Mouse (Mus musculus) layer of hippocampus, adult 8-10 months (tissue): ENCODE measurements around the gene Sctr. TPM values are rescaled to one million over a fixed set of nuclear protein-coding genes. Genes with fewer than 3 reads are reported as not detected.

Experiments used
- DNase-seq, 2 experiments: peaks; one replicate each; pipeline ENCODE4 v3.0.0; 2022; ENCODE audit warnings: low spot score in 2 of 2
- total RNA-seq, 4 experiments: library from RNA; stranded (reverse); gene quantifications; 2 replicates each; pipeline ENCODE4 v1.2.4; 2022

The Sctr gene
- total RNA-seq, 4 experiments from 2014 or later = 1.1 to 2.7 (median 1.7) TPM

DNA sequence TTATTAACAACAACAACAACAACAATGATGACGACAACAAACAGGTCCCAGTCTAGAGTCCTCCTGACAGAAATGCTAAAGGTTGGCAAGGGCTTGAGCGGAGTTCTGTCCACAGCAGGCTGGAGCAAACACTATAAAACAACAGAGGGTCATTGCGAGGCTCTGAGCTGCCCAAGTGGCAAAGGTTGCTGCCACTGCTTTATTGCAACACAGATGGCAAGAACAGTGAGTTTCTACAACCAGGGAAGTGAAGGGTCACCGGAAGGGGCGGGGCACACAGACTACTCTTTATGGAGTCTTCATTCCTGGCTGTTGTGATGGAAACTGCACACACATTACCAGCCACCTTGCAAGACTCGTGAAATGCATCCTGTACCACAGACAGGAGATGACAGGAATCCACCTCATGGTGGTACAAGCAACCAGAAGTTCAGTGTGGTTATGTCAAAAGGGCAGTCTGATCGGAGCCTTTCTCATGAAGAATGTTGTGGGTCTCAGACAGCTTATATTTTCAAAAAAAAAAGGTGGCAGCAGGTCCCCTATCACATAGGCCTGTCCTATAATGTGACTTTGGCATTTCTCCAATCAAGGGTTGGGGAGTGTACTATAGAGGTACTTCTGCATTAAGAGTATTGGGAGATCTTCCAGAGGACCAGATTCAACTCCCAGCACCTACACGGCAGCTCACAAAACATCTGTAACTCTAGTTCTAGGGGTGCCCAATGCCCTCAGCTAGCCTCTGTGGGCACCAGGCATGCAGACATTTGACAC is 93.9 kb downstream of the Sctr start:
- DNase-seq = no peak

DNA sequence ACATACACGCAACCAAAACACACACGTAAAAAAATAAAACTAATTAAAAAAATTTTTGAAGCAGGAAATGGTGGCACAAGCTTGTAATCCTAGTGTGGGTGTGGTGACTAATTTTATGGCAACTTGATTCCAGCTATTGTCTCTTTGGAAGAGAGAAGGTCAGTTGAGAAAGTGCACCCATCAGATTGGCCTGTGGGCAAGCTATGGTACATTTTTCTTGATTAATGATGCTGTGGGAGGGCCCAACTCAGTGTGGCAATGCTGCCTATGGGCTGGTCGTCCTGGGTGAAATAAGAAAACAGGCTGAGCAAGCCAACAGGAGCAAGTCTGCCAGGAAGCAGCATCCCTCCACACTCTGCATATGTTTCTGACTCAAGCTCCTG is 94.5 kb downstream of the Sctr start:
- DNase-seq = no peak

DNA sequence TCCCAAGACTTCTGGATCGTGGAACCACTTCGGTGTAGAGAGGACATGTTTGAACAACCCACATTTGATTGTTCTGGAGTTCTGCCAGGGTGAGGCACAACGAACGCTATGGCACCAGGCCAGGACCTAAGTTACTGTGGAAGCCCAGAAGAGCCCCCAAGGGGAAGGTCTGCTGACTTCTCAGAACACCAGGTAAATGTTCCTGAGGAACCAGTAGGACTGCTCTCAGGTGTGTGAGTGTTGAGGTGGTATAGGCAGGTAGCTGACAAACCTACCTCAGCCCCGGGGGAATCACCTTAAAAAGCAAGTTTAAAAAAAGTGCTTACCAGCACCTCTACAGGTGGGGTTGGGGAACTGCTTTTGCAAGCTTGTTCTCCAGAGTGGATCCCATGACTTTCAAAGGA is 98.9 kb downstream of the Sctr start:
- DNase-seq = no peak

DNA sequence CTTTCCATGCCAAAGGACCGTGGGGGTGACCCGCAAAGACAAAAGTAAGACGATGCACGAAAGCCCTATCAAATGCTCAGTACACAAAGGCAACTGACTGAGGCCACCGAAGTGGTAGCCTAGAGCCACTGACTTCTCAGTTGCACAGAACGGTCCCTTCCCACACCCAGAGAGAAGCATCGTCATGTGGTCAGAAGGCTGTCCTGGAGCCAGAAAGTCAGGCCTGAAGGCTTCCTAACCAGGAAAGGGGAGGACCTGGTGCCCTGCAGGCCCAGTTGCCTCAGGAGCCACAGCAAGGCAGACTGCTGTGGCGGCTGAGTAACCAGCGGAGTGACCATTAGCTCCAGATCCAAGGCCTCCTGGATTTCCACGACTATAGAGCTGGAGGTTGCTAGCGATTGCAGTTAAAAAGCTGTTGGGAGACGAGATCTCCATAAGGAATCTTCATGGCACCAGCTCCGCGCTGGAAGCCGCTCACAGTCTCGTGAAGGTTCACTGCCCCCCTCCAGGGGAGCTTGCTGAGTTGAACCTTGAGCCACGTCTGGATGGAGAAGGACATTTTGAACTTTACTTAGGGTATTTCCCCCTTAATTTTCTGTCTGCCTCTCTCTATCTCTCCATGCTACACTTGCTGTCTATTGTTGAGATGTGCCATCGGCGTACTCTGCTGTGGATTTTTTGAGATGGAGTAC is 103.2 kb downstream of the Sctr start:
- DNase-seq = no peak

DNA sequence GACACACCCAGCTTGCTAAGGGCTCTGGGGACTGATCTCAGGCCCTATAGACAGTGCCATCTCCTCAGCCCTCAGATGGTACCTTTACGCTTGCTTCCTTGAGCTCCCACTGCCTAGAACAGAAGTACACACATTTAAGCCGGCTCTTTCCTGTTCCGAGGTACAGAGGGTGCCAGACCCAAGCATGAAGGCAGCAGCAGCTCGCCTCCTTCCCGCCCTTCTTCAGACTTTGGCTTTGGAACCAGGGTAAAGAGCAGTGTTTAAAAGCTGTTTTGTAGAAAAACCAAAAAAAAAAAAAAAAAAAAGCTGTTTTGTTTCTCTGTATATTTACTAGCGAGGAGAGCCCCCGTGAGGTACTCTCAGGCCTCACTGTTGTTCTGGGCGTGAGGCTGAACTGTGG is 105.1 kb downstream of the Sctr start:
- DNase-seq = no peak

DNA sequence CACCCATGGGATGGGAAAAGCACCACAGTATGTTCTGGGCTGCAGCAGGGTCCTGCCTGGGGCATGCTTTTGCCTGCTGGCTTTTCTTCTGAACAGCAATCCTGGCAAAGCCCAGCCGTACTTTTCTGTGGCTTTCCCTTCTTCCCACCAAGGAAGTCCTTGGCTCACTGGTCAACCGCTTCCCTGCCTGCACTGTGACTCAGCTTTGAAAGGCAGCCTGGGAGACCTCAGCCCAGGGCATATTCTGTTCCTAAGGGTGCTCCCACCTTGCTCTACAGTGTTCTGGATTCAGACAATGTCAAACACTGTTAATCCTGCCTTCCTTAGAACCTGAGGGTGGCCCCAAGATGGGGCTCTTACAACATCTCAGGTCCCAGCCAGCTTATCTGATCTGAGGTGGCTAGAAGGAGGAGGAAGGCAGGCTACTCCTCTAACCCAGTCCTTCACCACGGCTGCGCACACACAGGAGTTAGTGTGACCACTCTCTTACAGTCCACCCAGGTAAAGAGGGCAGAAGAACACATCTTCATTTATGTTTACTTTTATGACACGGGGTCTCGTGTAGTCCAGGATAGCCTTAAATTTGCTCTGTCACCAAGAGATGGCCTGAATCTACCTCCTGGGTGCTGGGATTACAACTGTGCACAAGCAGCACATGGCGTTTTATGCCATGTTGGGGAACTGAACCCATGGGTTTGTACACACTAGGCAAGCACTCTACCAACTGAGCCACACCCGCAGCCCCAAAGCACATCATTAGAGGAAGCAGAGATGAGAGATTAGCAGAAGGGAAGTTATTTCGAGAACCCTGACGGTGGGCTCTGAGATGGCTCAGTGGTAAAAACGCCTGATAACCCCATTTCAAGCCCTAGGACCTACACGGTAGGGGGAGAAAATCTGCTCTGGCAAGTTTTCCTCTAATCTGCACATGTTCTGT is 105.8 kb downstream of the Sctr start:
- DNase-seq = no peak

Other genes with a start within 250 kb of the Sctr start
- gene Ptpn4, start 169.3 kb upstream of the Sctr start, total RNA-seq = 10 to 100 TPM; 56.4 to 74.4 (median 63.6) TPM
- gene Tmem177, start 93.7 kb upstream of the Sctr start, total RNA-seq = 1 to 10 TPM; 6.3 to 8.6 (median 7.5) TPM
- gene Cfap221, start 9.7 kb upstream of the Sctr start, total RNA-seq = 1 to 10 TPM in 1 of 4 experiments, under 1 TPM in 3; 0.47 to 1.1 (median 0.57) TPM
- gene Tmem37, start 67.2 kb downstream of the Sctr start, total RNA-seq = 1 to 10 TPM; 1.1 to 3.3 (median 1.5) TPM
- gene Dbi, start 114.2 kb downstream of the Sctr start, total RNA-seq = 100 to 1,000 TPM; 269 to 515 (median 389) TPM
- gene 3110009E18Rik, start 114.3 kb downstream of the Sctr start, total RNA-seq = 1 to 10 TPM; 6.2 to 8.1 (median 7.4) TPM